Mouse (Mus musculus) fat pad, adult 2 months (tissue): ENCODE results near the gene Kdm2b.
"Not testable (repeated sequence)": the region's sequence is repeated elsewhere in the genome, so short reads cannot be mapped to it uniquely, and the experiment has no call there.

Source experiments
- DNase-seq: peaks from one replicate; pipeline ENCODE4 v3.0.0-alpha.2; 2011; ENCODE audit warnings: low read depth, low spot score; ENCODE audit errors: extremely low read depth

Kdm2b gene

GRCm38 (mm10) chr5:122978970-122979369 lies 10.7 kb downstream of the Kdm2b start:
- DNase-seq = no peak

GRCm38 (mm10) chr5:122974701-122975100 lies 14.9 kb downstream of the Kdm2b start:
- not testable (repeated sequence) for DNase-seq

DNA sequence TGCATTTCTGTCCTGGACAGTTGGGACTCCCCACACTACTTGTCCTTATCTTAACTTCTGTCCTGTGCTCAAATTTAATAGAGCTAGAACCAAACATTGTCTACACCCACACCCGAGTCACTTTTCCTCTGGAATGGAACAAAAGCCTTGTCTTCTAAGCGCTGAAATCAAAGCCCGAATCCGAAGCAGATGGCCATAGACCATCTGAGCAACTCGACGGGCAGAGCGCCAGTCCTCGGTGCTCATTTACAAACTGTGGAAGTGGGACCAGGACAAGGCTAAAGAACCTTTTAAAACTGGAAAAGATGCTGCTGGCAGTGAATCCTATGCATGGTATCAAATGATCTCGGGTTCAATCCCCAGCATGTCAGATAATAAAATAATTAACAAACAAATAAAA lies 17.5 kb downstream of the Kdm2b start:
- DNase-seq = no peak

GRCm38 (mm10) chr5:122971438-122971837 lies 18.2 kb downstream of the Kdm2b start:
- DNase-seq = no peak

DNA sequence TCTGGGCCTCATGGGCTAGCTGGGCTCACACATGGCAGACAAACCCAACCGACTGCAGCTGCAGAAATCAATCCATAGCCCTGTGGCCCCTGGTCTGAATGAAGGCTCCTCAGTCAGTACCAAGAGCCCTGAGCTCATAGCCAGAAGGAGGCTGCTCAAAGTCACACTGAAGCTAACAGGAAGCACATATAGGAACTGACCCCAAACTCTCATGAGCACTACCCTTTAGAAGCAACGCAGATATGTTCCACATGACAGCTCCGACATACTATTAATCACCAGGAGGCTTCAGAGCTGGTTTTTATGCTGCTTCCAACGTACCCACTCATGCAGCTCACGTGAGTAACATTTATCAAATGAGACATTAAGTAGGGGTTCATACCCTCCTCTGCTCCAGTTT lies 19.6 kb downstream of the Kdm2b start:
- no peak for DNase-seq

DNA sequence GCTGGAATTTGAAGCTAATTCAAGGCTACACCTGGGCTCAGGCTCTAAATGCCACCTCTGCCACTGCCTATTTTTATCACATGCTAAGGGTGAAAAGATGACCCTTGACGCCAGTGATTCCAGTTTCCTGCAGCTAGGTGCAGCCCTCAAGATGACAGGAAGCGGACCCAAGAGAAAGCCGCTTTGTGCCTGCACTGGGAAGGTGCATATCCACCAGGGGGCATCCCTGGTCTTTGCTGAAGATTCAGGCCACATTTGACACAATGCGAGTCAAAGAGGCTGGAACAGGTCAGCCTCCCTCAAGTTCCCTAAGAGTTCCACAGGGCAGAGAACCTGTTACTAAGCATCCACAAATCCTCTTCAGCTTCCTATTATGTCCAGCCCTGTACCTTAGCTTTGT lies 21.3 kb downstream of the Kdm2b start:
- DNase-seq = no peak

DNA sequence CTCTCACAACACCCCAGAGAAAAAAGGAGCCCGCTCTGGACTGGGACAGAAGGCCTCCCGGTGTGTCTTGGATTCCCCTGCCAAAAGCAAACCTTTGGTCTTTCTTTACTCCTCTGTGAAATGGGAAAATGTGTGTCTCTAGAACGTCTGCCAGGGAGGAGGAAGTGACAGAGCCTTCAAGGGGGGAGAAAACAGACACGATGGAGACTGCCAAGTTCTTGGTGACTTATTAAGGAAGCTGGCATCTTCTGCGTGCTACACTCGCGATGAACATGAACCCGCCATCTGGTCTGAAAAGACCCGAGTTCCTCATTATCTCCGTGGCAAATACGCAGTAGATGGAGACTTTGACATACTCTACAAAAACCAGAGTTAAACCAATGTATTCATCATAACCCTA lies 24.2 kb downstream of the Kdm2b start:
- no peak for DNase-seq

- no peak for DNase-seq
Observed at GRCm38 (mm10) chr5:122964853-122965252, 24.8 kb downstream of the Kdm2b start.

DNA sequence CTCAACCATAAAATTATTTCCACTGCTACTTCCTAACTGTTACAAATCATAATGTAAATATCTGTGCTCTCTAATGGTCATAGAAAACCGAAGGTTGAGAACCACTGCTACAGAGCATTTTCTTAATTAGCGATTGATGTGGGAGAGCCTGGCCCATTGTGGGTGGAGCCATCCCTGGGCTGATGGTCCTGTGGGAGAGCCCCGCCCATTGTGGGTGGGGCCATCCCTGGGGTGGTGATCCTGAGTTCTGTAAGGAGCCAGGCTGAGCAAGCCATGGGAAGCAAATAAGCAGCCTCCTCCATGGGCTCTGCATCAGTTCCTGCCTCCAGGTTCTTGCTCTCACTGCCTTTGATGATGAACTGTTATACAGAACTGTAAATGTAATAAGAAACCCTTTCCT lies 27.7 kb downstream of the Kdm2b start:
- no peak for DNase-seq

- DNase-seq = no peak
Observed at GRCm38 (mm10) chr5:122959391-122959790, 30.2 kb downstream of the Kdm2b start.

GRCm38 (mm10) chr5:122956059-122956458 lies 33.6 kb downstream of the Kdm2b start:
- DNase-seq = no peak

DNA sequence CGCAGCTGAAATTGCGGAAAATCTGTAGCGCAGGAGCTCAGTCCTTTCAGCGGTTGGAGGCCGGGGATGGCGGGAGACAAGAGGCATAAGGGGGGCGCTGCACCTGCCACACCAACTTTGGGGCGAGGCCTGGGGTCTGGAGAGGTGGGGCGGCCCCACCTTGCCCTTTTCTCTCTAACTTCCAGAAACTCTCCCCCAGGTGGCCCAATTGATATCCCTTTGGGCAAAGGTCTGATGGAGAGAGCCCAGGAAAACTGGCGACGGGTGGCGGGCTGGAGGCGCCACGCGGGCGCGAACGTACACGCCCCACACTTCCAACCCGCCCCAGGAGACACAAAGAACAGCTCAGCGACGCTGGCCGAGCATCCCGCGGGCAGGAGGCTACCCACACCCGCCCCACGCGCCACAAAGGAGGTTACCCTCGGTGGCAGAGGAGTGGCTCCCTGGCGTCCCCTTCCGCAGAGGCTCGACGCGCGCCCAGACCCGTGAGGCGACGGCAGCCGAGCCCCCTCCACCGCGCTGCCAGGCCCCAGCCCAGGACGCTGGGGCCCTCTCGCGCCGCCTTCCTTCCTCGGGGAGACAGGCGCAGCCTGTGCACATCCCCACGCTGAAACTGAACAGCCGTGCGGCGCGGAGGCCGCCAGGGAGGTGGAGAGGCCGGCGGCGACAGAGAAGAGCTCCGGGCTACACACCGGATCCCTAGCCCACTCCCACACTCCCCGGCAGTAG lies 37.5 kb downstream of the Kdm2b start:
- no peak for DNase-seq

DNA sequence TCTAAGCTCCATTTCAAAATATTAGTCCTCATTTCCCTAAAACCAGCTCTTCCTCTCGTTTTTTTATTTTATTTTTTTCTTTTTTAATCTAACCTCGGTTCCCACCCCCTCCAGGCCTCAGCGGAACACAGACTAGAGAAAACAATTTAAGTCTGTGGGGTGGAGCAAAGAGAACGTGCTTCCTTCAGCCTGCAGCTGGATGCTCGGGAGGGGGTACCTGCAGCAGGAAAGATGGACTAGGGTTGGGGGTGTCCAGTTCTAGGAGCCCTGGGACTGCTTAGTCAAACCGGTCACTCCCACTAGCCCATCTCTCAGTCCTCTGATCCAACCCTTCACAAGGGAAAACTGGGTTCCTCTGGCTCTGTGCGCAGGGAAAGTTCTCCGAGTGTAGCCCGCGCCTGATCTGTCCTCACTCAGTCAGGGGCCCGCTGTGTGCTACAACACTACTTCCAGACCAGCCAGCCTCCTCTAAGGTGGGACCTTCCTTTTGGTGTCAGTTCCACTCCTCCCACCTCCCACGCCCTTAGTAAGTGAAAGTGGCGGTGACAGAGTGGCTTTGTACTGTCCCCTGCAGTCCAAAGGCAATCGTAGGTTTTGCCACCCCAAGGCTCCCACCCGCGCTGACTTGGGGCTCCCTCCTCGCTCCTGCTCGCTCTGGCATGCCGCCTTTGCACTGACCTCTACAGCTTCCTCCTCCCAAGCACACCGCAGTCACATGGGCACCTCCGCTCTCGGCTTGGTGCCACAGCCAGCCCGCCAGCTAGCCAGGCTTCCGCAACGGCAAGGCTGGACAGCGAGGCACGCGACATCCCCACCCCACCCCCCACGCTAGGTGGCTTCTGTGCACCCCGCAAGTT lies 38.3 kb downstream of the Kdm2b start:
- no peak for DNase-seq

GRCm38 (mm10) chr5:122950329-122950953 lies 39.2 kb downstream of the Kdm2b start:
- DNase-seq = no peak

DNA sequence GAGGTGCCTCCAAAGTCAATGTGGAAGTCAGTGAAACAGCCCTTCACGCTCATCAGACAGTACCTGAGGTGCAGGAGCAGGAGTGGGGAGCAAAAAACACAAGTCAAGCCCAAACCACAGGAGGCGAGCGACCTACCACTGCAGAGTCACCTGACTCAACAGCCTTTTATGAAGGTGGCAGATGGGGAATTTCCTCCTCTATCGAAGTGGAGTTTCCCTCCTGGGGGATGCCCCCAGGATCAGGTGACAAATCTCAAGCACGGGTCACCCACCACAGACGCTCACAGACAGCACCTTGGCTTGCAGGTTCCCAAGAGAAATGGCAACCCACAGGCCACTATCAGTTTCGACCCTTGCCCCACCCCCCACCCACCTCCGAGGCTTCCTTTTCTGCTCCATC lies 40.5 kb downstream of the Kdm2b start:
- DNase-seq = no peak

DNA sequence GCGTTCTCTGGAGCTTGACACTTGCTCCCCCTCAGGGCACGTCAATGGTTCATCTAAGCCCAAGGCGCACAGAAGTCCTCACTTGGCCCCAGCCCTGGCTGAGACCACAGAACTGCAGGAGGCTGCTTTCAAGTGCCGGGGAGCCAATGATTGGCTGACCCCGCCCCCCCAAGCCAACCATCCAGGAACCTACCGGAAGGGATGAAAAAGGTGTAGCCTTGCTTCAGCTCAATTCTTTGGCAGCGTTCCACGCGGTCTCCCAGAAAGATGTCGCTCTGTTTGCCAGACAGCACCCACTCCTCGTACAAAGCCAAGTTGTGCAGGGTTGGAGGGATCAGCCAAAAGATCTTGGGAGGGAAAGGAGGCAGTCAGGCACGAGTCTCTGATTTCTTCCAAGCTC lies 42.1 kb downstream of the Kdm2b start:
- DNase-seq = no peak

DNA sequence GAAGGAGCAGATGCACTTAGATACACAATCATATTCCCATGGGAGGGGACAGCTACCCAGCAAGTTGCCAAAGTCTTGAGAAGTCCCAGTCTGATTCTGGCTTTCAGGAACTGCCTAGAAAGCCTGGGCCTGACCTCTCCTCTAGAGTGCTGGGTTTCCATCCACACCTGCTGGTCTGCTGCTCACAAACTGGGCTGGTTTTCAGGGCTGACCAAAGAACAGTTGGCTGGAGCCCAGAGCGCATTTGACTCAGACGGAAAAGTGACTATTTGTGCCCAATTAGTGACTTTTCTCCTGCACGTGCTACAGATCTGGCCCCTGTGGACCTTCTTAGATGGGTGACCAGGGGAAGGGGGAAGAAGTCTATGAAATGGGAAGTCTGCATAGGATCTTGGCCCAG lies 50.9 kb downstream of the Kdm2b start:
- no peak for DNase-seq

DNA sequence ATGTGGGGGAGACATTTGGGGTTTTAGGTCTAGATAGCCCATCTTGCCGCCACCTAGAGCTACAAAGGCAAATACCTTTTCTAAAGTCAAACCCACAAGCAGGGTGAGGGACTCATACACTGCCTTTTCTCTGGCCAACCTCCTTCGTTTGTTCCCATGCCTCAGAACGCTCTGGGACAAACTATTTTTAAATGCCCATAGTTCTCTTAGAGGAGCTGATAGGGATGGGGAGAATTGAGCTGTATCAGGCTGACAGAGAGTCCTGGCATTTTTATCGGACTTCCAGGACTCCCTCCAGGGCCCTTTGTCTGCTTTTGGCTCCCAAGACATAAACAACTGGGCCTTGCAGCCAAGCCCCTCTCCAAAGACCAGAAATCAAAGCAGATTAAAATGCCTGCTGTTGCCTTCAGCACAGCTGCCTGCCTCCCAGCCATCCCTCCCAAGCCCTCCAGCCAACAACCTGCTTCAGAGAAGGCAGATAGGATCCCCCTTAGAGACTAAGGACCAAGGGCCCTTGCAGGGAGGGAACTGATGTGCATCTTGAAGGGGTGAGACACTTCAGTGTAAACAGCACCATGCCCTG lies 51.6 kb downstream of the Kdm2b start:
- DNase-seq = no peak

DNA sequence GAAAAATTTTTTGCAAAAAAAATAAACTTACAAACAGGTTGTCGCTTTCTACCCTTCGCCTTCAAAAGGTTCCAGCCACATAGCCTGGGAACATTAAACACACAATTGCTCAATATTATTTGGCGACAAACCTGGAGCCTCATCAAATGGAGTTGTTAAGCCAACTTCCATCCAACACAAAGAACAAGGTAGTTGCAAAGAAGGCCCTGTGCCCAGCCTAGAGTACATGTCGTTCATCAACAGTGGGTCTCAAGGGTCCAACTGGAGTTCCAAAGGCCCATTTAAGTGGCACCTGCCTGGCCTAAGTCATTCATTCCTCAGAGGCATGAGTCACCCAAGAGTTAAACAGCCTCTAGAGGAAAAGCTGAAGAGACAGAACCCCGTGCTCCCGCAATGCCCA lies 52.6 kb downstream of the Kdm2b start:
- DNase-seq = peak; percentile 64

- no peak for DNase-seq
Observed at GRCm38 (mm10) chr5:122935810-122936209, 53.8 kb downstream of the Kdm2b start.

- no peak for DNase-seq
Observed at GRCm38 (mm10) chr5:122930991-122931390, 58.6 kb downstream of the Kdm2b start.

GRCm38 (mm10) chr5:122928293-122928692 lies 61.3 kb downstream of the Kdm2b start:
- no peak for DNase-seq
